Mouse (Mus musculus) midbrain, embryonic 10.5 days (tissue): ENCODE measurements at regions not wholly inside any gene's neighbourhood (a gene's known extent, or its start where the extent isn't known, plus 50 kb on each side); places are given as distances from the start of the nearest gene placed in this dataset.

Experiments used
- DNase-seq: peaks from one replicate; pipeline ENCODE4 v3.0.0-alpha.2; 2017; ENCODE audit warnings: low spot score
- H3K27ac ChIP-seq: fragments of 300-500 bp; sonication (generic); replicated peaks from 2 replicates; pipeline ENCODE4 v1.5.1; 2016; ENCODE audit warnings: mild to moderate bottlenecking
- H3K27me3 ChIP-seq: fragments of 300-500 bp; sonication (generic); 2 replicates; pipeline ENCODE4 v1.6.1; 2016; ENCODE audit warnings: low read depth, mild to moderate bottlenecking; ENCODE audit not compliant: poor library complexity, severe bottlenecking
- H3K36me3 ChIP-seq: fragments of 300-500 bp; sonication (generic); 2 replicates; pipeline ENCODE4 v1.6.1; 2016; ENCODE audit warnings: mild to moderate bottlenecking, moderate library complexity
- H3K4me1 ChIP-seq: fragments of 300-500 bp; sonication (generic); 2 replicates; pipeline ENCODE4 v1.6.1; 2016
- H3K4me3 ChIP-seq: fragments of 300-500 bp; sonication (generic); 2 replicates; pipeline ENCODE4 v1.5.1; 2016; ENCODE audit warnings: mild to moderate bottlenecking, moderate library complexity
- H3K9me3 ChIP-seq: fragments of 300-500 bp; sonication (generic); replicated peaks from 2 replicates; pipeline ENCODE4 v1.6.1; 2016; ENCODE audit warnings: mild to moderate bottlenecking
- WGBS: fragments of 180-500 bp; shearing (Covaris S2); methylation state at CpG from one replicate; pipeline ENCODE4 v1.1.7; 2016; 5-methylcytosine and 5-hydroxymethylcytosine counted together

DNA sequence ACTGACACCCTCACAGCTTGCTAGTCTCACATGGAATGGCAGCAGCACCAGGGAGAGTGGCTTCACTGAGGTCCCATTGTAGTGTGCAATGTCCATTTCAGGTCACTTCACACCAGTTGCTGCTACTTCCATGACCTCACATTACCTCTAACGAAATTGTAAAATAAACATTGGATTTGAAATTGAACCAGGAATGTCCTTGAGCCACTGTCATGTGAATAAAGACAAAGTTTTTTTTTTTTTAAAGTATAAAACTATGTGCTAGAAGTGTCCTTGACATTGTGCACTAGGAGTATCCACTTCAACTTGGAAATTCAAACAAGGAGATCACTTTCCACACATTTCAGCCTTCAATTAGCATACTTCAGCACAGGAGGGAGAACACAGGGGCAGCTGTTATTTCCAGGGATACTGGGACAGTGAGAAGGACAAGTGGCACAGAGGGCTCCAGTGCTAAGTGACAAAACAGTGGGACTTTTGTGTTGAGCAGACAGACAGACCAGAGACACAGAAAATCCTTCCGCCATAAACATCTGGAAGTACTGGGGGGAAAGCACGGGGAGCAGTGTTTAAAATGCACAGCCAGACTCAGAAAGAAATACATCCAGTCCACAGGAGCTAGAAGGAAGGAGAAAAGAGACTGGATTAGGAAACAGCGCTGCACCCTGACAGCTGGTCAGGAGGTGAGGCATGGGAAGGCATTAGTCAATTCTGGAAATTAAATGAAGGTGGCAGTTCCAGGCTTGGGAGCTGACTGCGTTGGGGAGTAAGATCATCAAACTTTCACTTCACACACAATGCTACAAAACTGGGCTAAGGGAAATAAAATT lies 49.9 kb upstream of the Prkd1 start:
- Histone ChIP-seq H3K27ac (no peak overlapping the region), H3K4me1 (peaks cover 6% of the 10 kb centered on the region; the same call in 1 of the 2 replicates), H3K36me3 (no peaks in the 10 kb centered on the region), H3K4me3 (no peak overlapping the region), H3K9me3 (no peaks in the 10 kb centered on the region), H3K27me3 (no peaks in the 10 kb centered on the region)
- DNase-seq = no peak
- WGBS = 63% methylated on average over 5 of the region's 5 CpGs
